Mouse (Mus musculus) Patski (cell line): ENCODE measurements around the gene Ctsg. TPM values are rescaled to one million over a fixed set of nuclear protein-coding genes. Genes with fewer than 3 reads are reported as not detected.
"Not testable (repeated sequence)": the region's sequence is repeated elsewhere in the genome, so short reads cannot be mapped to it uniquely, and the experiment has no call there.

Source experiments
- ATAC-seq: fragments of 100-300 bp; one replicate; pipeline ENCODE4 v1.8.0; 2021
- CTCF ChIA-PET: fragments of 350-600 bp; sonication (Branson Sonifier 250); formaldehyde crosslinking; loops from one replicate; lab custom pipeline; 2022; ENCODE audit warnings: inconsistent platforms; lab: Charles Lee
- POLR2A ChIA-PET: fragments of 350-600 bp; sonication (Branson Sonifier 250); formaldehyde crosslinking; loops from one replicate; lab custom pipeline; 2022; ENCODE audit warnings: antibody characterized with exemption, inconsistent platforms; lab: Charles Lee
- DNase-seq: peaks from one replicate; pipeline ENCODE4 v3.0.0-alpha.2; 2011; ENCODE audit warnings: low read depth, low spot score
- H3K27me3 ChIP-seq: fragments of 371-371 bp; one replicate; pipeline ENCODE4 v1.5.1; 2021
- CTCF ChIP-seq: fragments of 100-300 bp; IDR thresholded peaks from one replicate; pipeline ENCODE4 v1.5.1; 2021
- in situ Hi-C: fragments of 300-500 bp; cut with MboI; formaldehyde crosslinking; loops from 3 replicates; pipeline ENCODE4 v1.11.1; 2018; ENCODE audit warnings: low pct_unique_long_range_greater_than_20kb, mixed read lengths
- polyA plus RNA-seq: library from polyadenylated mRNA; unstranded; gene quantifications from one replicate; pipeline ENCODE4 v1.2.3, GENCODE M21; 2021

Ctsg gene
- polyA plus RNA-seq: not detected

- DNase-seq (no peak), ATAC-seq (no peak)
- TF ChIP-seq CTCF: no peak
- POLR2A ChIA-PET: no interaction called here
- in situ Hi-C loops: no loop called here
- CTCF ChIA-PET: no interaction called here
- H3K27me3 ChIP-seq: no peaks in the 10 kb centered on the region
Measured at GRCm38 (mm10) chr14:56102386-56102785, at the start of gene Ctsg. Gene Ctsg, minus strand, starts transcription at chr14:56102574.

- in situ Hi-C loops, DNase-seq, H3K27me3 ChIP-seq, POLR2A ChIA-PET, CTCF ChIA-PET, ATAC-seq: not testable (repeated sequence)
Measured at GRCm38 (mm10) chr14:56133675-56134074, 31.3 kb upstream of the Ctsg start.

GRCm38 (mm10) chr14:56132508-56132907 lies 30.1 kb upstream of the Ctsg start, which contains the start of gene Gzmd:
Gene Gzmd, minus strand, starts transcription at chr14:56132608.
- POLR2A ChIA-PET, CTCF ChIA-PET, DNase-seq, H3K27me3 ChIP-seq, in situ Hi-C loops, ATAC-seq: not testable (repeated sequence)

GRCm38 (mm10) chr14:56128341-56128740 lies 26.0 kb upstream of the Ctsg start:
- in situ Hi-C loops: no loop called here
- no peaks in the 10 kb centered on the region for H3K27me3 ChIP-seq
- ChIA-PET CTCF (interaction anchor here (0.7 kb wide), 1 partner anchor 93 kb away, joined by 3 read pairs; no protein-coding TSS in a partner anchor), POLR2A (no interaction called here)
- peak; percentile 44 for TF ChIP-seq CTCF
- DNase-seq: no peak
- ATAC-seq: no peak

GRCm38 (mm10) chr14:56123516-56123915 lies 21.1 kb upstream of the Ctsg start:
- no peaks in the 10 kb centered on the region for H3K27me3 ChIP-seq
- in situ Hi-C loops: no loop called here
- CTCF ChIA-PET: no interaction called here
- POLR2A ChIA-PET: no interaction called here
- no peak for DNase-seq
- no peak for TF ChIP-seq CTCF
- no peak for ATAC-seq

GRCm38 (mm10) chr14:56120525-56120924 lies 18.2 kb upstream of the Ctsg start, which contains the start of gene Gzme:
Gene Gzme, minus strand, starts transcription at chr14:56120625.
- ATAC-seq: no peak
- ChIA-PET CTCF (no interaction called here), POLR2A (no interaction called here)
- in situ Hi-C loops: no loop called here
- TF ChIP-seq CTCF: no peak
- peaks cover 5% of the 10 kb centered on the region for H3K27me3 ChIP-seq
- DNase-seq: no peak

- POLR2A ChIA-PET, in situ Hi-C loops, H3K27me3 ChIP-seq, DNase-seq, CTCF ChIA-PET, ATAC-seq: not testable (repeated sequence)
Measured at GRCm38 (mm10) chr14:56115531-56116310, 13.3 kb upstream of the Ctsg start.

- H3K27me3 ChIP-seq: no peaks in the 10 kb centered on the region
- TF ChIP-seq CTCF: no peak
- no peak for DNase-seq
- ATAC-seq: no peak
- ChIA-PET CTCF (no interaction called here), POLR2A (no interaction called here)
- in situ Hi-C loops: no loop called here
Measured at GRCm38 (mm10) chr14:56105447-56106180, 3.2 kb upstream of the Ctsg start.

- POLR2A ChIA-PET: no interaction called here
Measured at GRCm38 (mm10) chr14:56105016-56105415, 2.6 kb upstream of the Ctsg start.

GRCm38 (mm10) chr14:56103452-56103851 lies 1.1 kb upstream of the Ctsg start:
- no peaks in the 10 kb centered on the region for H3K27me3 ChIP-seq
- ChIA-PET POLR2A (no interaction called here), CTCF (no interaction called here)
- ATAC-seq (no peak), DNase-seq (no peak)
- in situ Hi-C loops: no loop called here
- no peak for TF ChIP-seq CTCF

More at GRCm38 (mm10) chr14:56105016-56105415, 2.6 kb upstream of the Ctsg start:
- CTCF ChIA-PET: no interaction called here
- no peak for DNase-seq
- in situ Hi-C loops: no loop called here
- no peak for TF ChIP-seq CTCF
- ATAC-seq: no peak
- no peaks in the 10 kb centered on the region for H3K27me3 ChIP-seq

GRCm38 (mm10) chr14:56098940-56099339 lies 3.4 kb downstream of the Ctsg start:
- ChIA-PET CTCF (no interaction called here), POLR2A (no interaction called here)
- no peaks in the 10 kb centered on the region for H3K27me3 ChIP-seq
- DNase-seq (no peak), ATAC-seq (no peak)
- in situ Hi-C loops: no loop called here
- peak; percentile 84 for TF ChIP-seq CTCF
